Mouse (Mus musculus) right cerebral cortex, postnatal 4 days (tissue): ENCODE measurements around the gene Ak2.
A peak's percentile ranks its signal among the peaks of the same experiment; 100 is the strongest.

Experiments
- DNase-seq: peaks from one replicate; pipeline ENCODE4 v3.0.0-alpha.2; 2022

The Ak2 gene

DNA sequence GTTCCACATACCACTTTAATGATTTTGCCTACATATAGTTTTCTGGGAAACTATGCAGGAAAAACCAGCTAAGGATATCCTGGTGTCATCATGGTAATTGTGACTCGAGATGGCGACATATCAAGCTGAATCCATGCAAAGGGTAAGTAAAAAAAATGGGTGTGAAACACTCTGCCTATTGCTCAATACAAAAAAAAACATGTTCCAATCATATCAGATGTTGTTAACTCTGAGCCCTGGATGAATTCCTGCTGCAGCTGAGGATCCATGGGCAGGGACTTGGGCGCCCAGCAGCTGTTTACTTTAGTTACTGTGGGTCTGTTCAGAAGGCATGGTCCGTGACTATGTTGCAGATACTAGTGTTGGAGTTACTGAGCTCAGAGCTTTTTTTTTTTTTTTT is 15.2 kb upstream of the Ak2 start:
- no peak for DNase-seq

DNA sequence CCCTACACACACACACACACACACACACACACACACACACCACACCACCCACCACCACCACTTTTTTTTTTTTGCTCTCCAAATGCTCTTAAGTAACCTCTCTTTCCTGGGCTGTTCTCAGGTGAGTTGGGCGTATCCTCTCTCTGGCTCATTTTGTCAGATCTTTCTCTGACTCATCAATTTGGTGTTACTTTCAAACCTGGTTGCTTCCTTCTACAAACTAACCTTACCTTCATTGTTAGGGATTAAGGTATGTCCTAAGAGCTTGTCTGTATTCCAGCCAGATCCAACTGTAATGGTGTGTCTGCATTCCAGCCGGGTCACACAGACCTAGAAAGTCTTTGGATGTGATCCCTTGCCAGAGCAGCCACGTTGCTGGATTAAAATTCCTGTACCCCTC is 14.5 kb upstream of the Ak2 start:
- DNase-seq, result no peak

DNA sequence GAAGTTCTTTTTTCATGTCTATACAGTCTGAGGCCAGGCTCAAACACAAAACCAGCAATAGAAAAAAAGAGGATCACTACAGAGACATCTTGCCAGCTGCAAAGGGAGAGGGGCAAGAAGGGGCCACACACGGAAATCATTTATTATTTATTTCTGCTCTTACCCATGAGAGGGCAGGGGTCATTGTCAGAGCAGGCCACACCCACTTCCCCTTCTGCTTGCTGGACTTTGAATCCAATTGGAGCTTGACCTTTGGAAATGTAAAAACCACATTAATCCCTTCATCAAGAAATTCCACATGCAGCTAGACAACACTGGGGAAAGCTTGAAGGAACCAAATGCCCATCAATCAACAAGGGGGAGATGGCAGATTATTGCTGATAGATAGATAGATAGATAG is 13.1 kb upstream of the Ak2 start:
- no peak for DNase-seq

DNA sequence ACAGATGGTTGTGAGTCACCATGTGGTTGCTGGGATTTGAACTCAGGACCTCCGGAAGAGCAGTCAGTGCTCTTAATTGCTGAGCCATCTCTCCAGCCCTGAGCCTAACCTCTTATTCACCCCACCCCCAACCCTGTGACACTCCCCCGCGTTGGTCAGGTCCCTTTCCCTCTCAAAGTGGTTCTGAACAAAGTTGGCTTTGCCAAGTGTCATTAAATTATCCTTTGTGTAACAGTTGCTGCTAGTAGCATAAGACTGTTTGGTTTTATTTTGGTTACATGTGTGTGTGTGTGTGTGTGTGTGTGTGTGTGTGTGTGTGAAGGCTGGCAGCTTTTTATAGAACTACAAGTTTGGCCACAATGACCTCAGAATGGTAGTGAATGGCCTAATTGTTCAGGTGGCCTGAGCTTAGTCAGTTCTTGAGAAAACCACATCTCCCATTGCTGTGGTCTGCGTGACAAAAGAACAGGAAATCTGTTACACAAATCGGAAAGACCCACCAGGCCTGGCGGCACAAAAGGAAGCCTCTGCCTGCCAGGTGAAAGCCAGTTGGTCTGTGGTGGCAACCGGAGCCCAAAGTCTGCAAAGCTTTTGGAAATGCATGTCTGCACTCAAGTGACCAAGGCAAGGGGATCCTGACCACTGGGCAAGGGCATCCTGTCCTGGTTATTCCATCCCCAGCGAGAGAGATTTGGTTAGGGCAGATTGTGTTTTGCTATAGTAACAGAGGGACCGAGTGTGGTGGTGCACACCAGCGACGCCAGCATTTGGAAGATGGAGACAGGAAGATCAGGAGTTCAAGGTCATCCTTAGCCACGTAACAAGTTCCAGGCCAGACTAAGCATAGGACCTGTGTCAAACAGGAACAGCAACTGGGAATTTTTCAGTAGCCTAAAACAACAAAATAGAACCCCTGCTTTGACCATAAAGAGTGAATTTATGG is 10.6 kb upstream of the Ak2 start:
- DNase-seq, result no peak

DNA sequence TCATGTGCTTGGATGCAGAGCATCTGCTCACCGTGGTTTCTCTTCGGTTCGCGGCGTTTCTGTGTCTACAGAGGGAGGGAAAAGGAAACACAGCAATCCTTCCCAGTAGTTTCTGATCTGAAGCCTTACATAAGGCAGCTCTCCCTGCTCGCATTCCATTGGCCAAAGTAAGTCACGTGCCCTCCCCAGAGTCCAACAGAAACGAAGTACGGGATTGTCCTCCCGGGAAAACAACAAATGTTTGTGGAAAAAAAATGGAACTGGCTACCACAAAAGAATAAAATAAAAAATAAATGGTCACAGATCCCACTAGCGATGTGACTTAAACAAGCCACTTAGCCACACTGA is 10.0 kb upstream of the Ak2 start:
- no peak for DNase-seq

DNA sequence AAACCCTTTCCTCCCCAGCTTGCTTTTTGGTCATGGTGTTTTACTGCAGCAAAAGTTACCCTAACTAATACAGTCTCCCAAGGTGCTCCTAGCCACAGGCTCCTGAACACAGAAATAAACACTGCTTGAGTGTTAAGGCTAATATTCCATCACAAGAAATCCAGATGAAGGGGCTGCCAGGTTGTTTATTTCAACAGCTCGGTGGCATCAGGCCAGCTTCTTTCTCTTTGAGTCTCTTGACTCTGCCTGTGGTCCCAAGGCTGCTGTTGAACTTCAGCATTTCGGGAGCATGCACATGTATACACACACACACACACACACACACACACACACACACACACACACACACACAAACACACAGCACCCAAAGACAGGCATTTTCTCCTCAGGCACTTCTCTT is 8.6 kb upstream of the Ak2 start:
- no peak for DNase-seq

DNA sequence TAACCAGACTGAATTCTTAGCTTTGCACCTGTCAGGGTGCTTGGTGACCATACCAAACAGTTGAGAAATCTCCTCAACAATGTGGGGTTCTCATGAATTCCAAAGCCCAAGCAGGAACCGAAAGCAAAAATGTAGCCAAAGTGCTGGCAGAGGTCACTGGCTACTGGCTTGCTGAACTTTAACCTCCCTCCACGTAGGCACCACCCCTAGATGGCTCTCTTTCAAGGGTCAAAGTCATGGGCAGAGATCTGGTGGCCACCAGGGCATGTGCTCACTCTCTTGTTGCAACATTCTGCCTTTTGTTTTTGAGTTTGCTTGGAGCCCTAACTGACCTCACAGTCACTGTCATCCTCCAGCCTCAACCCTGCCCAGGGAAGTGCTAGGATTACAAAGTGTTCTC is 8.1 kb upstream of the Ak2 start:
- no peak for DNase-seq

DNA sequence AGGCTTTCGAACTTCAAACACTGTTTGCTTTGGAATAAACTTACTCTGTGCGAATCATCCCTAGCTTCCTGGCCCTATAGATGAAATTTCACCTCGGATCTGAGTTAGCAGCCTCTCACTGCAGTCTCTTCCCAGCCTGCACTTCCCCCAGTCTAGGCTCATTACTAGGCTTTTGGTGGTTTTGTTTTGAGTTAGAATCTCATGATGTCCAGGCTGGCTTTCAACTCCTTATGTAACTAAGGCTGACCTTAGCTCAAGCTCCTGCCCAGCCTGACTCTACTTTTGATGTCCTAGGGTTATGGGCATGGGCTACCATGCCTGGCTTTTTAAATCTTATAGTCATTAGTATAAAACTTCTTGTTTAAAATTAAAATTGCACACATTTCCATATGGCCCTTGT is 7.2 kb upstream of the Ak2 start:
- DNase-seq, result no peak

DNA sequence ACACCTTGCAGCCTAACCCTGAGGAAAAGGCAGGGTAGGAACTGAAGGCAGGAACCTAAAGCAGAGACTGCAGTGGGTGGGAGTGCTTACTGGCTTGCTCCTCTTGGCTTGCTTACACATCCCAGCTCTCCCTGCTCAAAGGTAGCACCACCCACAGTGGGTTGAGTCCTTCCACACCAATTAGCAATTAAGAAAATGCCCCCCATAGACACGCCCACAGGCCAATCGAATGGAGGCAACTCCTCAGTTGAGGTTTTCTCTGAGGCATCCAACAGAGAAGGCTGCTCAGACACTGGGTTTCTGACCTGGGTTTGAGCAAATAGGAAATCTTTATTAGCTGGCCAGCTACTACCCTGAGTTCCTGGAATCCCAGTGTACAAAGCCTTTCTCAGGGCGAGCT is 2.8 kb upstream of the Ak2 start:
- no peak for DNase-seq

DNA sequence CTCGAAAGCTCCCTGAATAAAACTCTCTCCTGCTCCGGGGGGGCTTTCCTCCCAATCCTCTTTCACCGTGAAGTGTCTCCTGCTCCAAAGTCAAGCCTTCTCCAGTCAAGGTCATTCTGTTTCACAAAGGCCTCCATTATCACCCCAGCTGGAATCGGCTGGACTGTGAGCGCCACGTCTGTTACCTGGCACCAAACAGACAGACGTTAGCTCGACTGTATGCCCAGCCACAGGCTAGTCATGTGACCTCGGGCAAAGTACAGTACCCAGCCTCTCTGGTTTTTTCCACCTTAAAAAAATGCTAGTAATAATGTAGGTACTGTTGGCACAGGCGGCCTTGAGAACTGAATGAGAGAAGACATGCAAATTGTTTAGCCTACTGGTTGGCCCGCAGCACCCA is 2.1 kb upstream of the Ak2 start:
- DNase-seq, result no peak

DNA sequence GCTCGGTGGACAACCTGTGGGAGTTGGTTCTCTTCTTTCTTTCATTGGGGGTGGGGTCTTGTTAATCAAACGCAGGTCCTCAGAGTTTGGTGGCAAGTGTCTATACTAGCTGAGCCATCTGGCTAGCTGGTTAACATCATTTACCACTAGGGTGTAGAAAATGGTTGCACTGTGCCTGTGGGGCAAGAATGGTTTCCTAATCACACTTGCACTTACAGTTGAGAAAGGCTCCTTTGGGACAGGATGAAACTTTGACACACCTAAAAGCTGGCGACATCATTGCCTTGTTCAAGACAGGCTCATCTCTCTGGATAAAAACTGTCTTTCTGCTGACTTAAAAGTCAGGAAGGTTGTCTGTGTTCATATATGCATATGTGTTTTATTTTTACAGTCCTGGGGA is 418 bp downstream of the Ak2 start:
- no peak for DNase-seq

DNA sequence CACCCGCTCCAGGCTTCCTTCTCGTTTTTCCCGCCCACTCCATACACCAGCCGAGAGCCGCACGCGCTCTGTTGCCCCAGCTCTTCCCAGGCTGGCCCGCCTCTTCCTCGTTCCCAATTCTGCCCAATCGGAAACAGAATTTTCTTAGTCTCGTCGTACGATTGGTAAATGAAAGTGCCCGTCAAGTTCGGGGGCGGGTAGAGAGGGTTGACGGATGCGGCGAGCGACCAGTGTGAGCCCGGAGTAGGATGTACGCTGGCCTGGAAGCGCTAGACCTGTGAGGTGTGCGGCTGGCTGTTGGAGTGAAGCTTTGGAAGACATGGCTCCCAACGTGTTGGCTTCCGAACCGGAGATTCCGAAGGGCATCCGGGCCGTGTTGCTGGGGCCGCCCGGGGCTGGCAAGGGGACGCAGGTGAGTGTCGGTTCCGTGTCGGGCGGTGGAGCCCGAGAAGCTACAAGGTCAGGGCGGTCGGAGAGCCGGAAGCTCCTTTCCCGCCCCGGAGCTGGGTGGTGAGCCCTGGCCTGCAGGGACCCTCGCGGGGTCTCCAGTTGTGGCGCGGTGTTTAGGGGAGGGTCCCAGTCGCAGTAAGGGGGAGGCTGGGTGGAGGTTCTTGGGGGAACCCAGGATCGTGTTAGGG is 1.4 kb downstream of the Ak2 start:
- peak; percentile 93 for DNase-seq

DNA sequence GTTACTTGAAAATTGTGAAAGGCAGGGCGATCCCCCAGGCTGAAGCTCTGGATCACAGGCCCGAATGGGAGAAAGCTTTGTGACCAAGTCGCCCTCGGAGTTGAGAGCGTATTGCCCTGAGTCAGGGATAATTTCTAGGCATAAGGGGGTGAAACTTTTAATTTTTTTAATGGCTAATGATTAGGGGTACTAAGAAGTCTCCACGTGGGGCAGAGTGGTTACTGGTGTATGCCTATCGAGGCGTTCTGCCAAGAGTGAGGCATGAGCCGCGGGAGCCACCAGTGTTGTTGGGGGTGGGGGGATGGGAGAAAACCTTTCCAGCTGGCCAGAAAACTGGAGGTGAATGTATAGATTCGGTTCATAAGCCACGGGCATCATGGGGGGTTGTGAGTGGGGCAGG is 1.9 kb downstream of the Ak2 start:
- no peak for DNase-seq

DNA sequence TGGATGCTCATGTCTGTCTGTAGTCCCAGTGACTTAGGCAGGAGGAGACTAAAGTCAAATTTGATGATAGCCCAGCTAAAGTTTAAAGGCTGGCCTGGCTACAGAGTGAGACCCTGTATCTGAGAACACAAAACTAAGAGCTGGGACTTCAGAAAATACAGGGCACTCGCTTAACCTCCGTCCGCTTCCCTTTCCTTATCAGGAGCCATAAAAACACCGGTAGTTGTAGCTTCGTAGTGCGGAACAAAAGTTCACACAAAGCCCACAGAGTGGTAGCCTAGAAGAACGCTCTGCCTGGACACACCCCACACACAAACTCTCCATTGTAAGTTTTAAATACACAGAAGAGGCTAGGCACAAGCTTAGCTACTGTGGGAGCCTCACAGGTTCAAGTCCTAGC is 3.5 kb downstream of the Ak2 start:
- DNase-seq, result no peak

DNA sequence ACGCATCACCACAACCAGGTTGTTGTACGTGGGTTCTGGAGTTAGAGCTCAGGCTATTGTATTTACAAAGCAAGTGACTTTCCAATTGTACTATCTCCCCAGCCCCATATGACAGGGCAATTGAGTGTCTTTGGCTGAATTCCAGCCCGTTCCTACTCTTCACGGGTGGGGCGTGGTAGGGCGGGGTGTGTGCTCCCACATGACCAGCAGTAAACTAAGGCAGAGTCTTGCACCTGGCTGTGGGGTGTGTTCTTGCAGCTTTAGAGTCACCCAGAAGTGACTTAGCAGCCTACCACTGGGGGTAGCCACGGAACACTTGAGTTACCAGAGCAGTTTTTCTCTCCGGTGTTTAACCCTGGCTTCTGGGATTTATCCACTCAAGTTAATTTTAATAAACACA is 5.5 kb downstream of the Ak2 start:
- no peak for DNase-seq

DNA sequence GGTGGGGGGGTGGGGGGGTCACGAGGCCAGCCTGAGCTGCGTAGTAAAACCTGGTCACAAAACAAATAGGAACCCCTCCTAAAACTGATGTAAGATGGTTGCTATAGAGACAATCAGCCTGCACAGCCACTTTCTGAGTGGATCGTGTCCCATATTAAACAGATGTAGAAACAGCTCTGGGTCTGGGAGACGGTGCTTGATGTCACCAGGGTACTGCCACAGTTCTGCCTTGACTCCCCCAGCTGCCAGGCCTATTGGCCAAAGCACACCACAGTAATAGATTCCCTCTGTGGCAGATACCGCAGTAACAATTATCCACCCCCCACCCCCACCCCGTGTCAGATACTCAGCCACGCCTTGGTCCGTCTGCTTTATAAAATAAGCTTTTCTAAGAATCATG is 6.6 kb downstream of the Ak2 start:
- DNase-seq, result no peak

DNA sequence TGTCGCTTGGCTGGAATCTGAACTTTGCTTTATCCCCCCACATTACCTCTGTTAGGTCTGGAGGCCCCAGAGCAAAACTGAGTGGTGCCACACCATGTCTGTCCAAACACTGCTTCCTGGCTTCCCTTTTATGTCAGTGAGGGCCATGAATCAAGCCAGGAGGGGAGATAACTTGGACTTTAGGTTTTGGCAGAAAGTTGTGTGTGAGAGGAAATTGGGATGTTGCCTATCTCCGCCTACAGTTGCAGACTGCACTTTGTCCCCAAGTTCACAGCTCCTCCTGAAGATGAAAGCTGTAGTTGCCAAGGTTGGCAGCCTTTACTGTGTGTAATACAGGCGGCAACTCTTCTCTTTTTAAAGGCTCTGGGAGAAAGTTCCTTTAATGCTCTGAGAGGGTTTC is 9.0 kb downstream of the Ak2 start:
- DNase-seq, result no peak

DNA sequence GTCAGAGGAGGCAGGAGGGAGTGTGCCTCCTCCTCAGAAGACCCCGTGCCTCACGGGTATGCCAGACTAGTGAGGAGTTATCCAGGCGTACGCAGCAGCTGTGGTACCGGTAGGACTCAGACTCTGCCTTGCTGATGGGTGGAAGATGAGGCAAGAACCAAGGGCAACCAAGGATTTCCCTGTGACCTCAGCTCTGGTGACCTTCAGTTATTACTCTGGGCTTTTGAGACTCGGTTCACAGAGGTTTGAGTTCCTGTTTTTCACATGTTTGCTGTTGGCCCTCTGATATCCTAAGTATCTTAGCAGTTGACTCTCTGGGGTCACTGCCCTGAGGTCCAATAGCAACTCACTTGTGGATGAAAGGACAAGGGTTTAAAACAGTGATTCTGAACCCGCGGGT is 12.0 kb downstream of the Ak2 start:
- DNase-seq, result no peak

DNA sequence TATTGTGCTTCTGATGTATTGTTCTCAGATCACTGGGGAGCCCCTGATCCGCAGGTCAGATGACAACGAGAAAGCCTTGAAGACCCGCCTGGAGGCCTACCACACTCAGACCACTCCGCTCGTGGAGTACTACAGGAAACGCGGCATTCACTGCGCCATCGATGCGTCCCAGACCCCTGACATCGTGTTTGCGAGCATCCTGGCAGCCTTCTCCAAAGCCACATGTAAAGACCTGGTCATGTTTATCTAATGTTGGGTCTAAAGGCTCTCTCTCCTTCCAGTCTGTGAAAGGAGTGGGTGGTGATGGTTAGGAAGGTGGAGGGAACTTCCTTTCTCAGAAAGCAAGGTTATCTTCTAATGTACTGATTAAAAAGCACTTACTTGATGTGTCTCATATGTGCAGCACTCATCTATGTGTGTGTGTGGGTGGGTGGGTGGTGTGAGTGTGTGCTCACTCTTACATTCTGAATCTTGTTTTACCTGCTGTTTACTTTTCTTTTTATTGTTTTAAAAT is 16.3 kb downstream of the Ak2 start:
- DNase-seq, result no peak

DNA sequence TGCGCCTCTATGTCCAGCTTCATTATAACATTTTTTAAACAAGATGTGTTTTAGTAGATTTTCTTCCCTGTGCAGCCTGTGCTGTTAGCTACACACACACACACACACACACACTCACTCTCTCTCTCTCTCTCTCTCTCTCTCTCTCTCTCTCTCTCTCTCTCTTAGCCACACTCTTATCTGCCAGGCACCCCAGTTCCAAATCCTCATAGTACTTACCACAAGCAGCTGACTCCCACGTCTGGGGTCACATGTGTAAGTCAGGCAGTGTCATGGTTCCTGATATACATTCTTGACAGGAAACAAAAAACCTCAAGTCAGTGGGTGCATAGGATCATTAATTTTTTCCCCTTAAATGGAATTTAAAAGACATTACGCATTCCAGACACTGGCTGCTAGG is 16.9 kb downstream of the Ak2 start:
- no peak for DNase-seq

DNA sequence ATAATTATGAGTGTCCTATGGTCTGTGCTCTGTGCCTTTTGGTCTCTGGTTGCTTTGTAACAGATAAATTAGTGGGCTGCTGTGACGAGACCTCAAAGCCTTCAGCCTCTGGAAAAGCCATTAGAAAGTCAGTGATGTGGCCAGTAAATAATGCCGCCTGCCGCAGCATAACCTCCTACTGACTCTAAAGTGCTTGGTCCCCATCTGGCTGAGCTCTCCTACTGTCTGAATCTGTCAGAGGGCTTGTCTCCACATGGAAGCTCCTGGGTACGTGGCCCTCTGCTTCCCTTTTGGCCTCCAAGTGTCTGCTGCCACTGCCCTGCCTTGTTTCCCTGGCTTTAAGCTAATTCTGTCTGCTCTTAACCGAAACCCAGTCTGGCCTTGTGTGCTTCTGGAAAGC is 17.8 kb downstream of the Ak2 start:
- no peak for DNase-seq

DNA sequence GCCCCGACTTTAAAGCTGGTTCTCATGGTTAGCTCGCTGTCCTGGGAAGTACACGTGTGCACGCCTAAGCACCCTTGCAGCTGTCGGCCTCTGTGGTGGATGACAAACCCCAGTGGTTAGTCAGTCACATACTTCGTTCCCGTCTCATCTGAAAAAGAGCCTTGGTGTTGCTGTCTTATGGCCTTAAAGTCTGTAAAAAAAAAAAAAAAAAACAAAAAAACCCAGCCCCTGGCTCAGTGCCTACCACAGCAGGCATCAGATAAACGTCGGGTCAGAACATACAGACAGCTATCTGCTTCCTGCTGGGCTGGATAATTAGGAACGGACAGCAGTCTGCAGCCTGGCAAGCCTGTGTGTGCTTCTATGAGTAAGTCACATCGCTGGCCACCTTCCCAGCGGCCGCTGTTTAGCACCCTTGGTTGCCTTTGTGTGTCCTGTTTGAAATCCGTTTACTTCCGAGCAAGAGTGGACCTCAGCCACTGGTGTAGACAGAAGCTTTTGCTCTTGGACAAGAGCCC is 19.9 kb downstream of the Ak2 start:
- peak; percentile 24 for DNase-seq

DNA sequence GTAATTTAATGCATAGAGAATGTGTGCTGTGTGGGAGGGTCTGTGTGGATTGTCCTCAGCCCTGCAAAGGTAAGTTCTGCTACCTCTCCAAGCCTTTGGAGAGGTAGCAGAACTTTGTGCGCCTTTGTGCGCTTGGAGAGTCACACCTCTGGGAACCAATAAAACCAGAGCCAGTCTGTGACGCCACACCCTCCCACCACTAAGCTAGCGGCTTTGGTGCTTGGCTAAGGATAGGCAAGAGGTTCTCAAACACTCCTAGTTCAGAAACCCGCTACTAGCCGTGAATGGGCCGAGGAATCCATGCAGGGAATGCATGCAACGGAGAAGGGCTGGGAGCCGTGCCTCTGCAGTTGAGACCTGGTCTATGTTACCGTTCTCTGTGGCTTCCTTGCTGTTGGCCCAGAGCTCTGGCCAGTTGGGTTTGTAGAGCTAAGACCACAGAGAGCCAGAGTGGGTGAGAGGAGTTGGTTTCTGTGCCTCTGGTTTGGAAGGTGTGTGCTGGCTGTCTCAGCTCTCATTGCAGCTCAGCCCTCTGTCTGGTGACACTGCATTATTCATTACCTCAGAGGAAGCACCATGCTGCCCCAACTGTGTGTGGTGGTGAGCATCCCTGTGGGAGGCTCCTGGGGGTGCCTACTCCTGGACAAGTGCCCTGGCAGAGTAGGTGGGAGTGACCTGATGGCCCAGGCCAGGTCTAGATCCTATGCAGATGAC is 21.6 kb downstream of the Ak2 start:
- DNase-seq, result no peak

DNA sequence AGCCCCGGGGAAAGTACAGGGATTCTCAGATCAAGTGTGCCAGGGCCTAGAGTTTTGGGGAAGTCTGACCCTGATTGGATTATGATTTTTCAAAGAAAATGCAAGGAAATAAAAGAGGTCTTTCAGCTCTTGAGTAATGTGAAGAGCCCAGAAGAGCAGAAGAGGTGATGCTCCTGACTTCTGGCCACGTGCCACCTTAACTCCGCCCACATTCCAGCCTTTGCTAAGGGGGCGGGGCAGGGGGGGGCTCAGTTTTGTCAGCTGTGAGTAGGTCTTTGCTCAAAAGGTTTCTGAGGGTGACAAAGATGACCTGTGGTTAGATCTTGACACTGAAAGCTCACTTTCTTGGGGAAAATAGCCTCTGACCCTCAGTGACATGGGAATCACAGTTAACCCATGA is 24.6 kb downstream of the Ak2 start:
- DNase-seq, result no peak
